Comparison of ENCODE assay signal across 16 mouse cellular contexts in genomic region chr16:76158585-76158984, GRCm38 (mm10).
"Had no signal": no experiment of that assay in that cellular context is flagged by ENCODE, and none has a peak within 500 bp of the region (broad histone marks: within the 10 kb centered on the region; RNA-seq: fewer than 3 reads in every experiment).

No protein-coding gene starts in this region.

- H3K36me3 ChIP-seq: neural tube, embryonic 13.5 days; neural tube, embryonic 15.5 days; stomach, embryonic 15.5 days had no signal

- H3K9me3 ChIP-seq: neural tube, embryonic 13.5 days; neural tube, embryonic 15.5 days; stomach, embryonic 15.5 days had no signal

- H3K27me3 ChIP-seq: neural tube, embryonic 13.5 days; neural tube, embryonic 15.5 days; stomach, embryonic 15.5 days had no signal

- DNase-seq: retina, postnatal 1 day; right cerebral cortex, adult 18-20 months; right cerebral cortex, postnatal 14 days; right cerebral cortex, postnatal 25 days; right cerebral cortex, postnatal 4 days; spleen, adult 18-20 months; thymus, adult 18-20 months; thymus, adult 2 months; thymus, postnatal 14 days; thymus, postnatal 25 days; thymus, postnatal 36 days; thymus, postnatal 4 days had no signal

- H3K9ac ChIP-seq: neural tube, embryonic 13.5 days; neural tube, embryonic 15.5 days; stomach, embryonic 15.5 days had no signal

- H3K4me1 ChIP-seq: stomach, embryonic 15.5 days had no signal

- H3K27ac ChIP-seq: neural tube, embryonic 13.5 days; neural tube, embryonic 15.5 days; stomach, embryonic 15.5 days; stomach, postnatal 0 days had no signal

- H3K4me2 ChIP-seq: neural tube, embryonic 13.5 days; neural tube, embryonic 15.5 days; stomach, embryonic 15.5 days had no signal

- H3K4me3 ChIP-seq: neural tube, embryonic 13.5 days; neural tube, embryonic 15.5 days; stomach, embryonic 15.5 days had no signal
